Mouse (Mus musculus) E14TG2a.4 (cell line): ENCODE measurements around the gene Cnn1.

ENCODE experiments used
- H3K27me3 ChIP-seq: 2 replicates; pipeline ENCODE4 v1.6.1; 2014; ENCODE audit warnings: low read length, control low read depth; ENCODE audit not compliant: insufficient read depth
- H3K36me3 ChIP-seq: 2 replicates; pipeline ENCODE4 v1.6.1; 2014; ENCODE audit warnings: low read length, control low read depth; ENCODE audit not compliant: insufficient read depth
- H3K4me1 ChIP-seq: replicated peaks from 2 replicates; pipeline ENCODE4 v1.6.1; 2014; ENCODE audit warnings: low read depth, low read length, control low read depth
- H3K4me3 ChIP-seq: replicated peaks from 2 replicates; pipeline ENCODE4 v1.5.1; 2014; ENCODE audit warnings: mild to moderate bottlenecking, low read length
- H3K9me3 ChIP-seq: 2 replicates; pipeline ENCODE4 v1.6.1; 2014; ENCODE audit warnings: low read length, control low read depth
- CTCF ChIP-seq: conservative IDR thresholded peaks from 2 replicates; pipeline ENCODE4 v1.5.1; 2014; ENCODE audit warnings: low read length
- NANOG ChIP-seq: IDR thresholded peaks from 2 replicates; pipeline ENCODE4 v1.6.1; 2014; ENCODE audit warnings: borderline replicate concordance, low read length, mixed read lengths
- POU5F1 ChIP-seq: IDR thresholded peaks from 2 replicates; pipeline ENCODE4 v1.6.1; 2014; ENCODE audit warnings: low read length, borderline replicate concordance

Gene Cnn1

DNA sequence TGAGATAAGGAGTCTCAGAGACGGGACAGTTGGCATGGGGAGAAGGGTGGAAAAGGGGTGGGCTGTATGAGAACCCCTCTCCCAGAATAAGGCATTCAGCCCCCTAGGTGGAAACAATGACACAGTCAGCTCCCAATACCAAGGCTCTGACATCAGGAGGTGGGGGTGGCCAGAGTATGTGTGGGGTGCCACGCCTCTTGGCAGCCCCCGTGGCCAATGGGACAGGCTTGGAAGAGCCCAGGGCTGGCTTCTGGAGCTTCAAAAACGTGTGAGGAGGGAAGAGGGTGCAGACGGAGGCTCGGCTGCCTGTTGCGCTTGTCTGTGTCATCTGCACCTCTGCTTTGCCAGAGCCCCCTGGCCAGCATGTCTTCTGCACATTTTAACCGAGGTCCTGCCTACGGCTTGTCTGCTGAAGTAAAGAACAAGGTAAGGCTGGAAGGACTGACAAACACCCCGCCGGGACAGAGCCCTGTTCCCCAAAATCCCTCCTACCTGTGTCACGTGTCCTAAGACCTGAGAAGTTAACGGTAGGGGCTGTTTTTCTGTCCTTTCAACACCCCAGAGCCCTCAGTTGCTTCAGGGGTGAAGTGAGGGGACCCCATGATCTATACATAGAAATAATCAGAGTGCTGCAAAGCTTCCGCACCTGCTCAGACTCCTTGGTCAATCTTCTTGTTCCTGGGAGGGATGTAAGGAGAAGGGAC, at the start of gene Cnn1:
TSS of gene Cnn1 (plus strand) at position 224 of the 704 bp plus-strand sequence.
- H3K4me3 ChIP-seq, result peak within 1 kb of the TSS; percentile 60
- peaks cover 72% of the 10 kb centered on the region for H3K27me3 ChIP-seq
- TF ChIP-seq NANOG (no peak), POU5F1 (no peak), CTCF (no peak)
- H3K36me3 ChIP-seq, result no peaks in the 10 kb centered on the region
- H3K4me1 ChIP-seq, result peaks cover 28% of the 10 kb centered on the region
- H3K9me3 ChIP-seq, result no peaks in the 10 kb centered on the region

DNA sequence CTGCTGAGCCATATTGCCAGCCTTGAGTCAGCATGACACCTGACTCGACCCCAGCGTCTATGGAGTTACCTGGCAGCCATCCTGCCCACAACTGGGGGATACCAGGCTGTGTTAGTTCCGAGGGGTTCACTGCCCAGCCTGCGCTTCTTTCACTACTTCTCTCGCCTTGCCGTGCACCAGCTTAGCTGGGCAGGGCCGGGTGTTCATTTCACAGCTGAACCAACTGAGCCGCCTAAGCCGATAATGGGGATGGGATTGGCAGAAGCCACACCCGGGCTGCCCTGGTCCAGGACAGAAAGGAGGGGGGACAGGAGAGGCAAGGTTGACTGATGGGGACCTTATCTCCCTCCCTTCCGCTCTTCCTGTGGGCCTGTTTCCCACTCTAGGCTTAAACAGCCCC, 49.7 kb upstream of the Cnn1 start:
- Histone ChIP-seq H3K4me3 (peak overlapping the region; percentile 87), H3K36me3 (no peaks in the 10 kb centered on the region), H3K9me3 (no peaks in the 10 kb centered on the region), H3K27me3 (peaks cover 20% of the 10 kb centered on the region), H3K4me1 (peaks cover 62% of the 10 kb centered on the region)
- no peak for TF ChIP-seq NANOG
- TF ChIP-seq CTCF, result no peak
- TF ChIP-seq POU5F1, result no peak

GRCm38 (mm10) chr9:22049721-22050270, 49.2 kb upstream of the Cnn1 start:
- H3K9me3 ChIP-seq, result no peaks in the 10 kb centered on the region
- H3K36me3 ChIP-seq, result no peaks in the 10 kb centered on the region
- H3K27me3 ChIP-seq, result peaks cover 20% of the 10 kb centered on the region
- peaks cover 62% of the 10 kb centered on the region for H3K4me1 ChIP-seq
- TF ChIP-seq POU5F1 (no peak), CTCF (no peak), NANOG (no peak)
- H3K4me3 ChIP-seq, result peak overlapping the region; percentile 87

DNA sequence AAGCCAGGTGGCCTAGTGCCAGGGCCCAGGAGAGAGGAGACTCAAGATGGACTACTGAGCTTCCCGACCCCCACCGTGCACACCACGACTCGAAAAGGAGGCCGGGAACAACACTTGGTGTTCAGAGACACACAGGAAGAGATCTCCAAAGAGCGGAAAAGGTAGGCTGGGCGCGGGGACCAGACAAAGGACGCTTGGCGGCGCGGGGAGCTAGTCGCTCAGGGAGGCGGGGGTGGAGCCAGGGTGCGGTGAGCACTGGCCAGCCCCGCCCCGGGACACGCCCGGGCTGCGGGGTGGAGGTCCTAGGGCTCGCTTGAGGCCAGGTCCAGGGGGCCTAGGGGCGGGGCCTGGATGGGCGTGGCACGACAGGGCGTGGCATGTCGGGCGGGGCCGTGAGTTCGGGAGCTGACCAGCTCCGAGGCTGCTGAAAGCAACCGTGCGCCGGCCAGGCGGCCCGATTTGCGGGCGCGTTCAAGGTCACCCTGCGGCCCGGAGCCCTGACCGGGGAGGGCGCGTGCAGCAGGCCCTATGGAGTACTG, 48.6 kb upstream of the Cnn1 start:
- Histone ChIP-seq H3K4me3 (peak overlapping the region; percentile 87), H3K9me3 (no peaks in the 10 kb centered on the region), H3K27me3 (peaks cover 26% of the 10 kb centered on the region), H3K36me3 (no peaks in the 10 kb centered on the region), H3K4me1 (peaks cover 62% of the 10 kb centered on the region)
- TF ChIP-seq POU5F1, result no peak
- no peak for TF ChIP-seq NANOG
- TF ChIP-seq CTCF, result no peak

DNA sequence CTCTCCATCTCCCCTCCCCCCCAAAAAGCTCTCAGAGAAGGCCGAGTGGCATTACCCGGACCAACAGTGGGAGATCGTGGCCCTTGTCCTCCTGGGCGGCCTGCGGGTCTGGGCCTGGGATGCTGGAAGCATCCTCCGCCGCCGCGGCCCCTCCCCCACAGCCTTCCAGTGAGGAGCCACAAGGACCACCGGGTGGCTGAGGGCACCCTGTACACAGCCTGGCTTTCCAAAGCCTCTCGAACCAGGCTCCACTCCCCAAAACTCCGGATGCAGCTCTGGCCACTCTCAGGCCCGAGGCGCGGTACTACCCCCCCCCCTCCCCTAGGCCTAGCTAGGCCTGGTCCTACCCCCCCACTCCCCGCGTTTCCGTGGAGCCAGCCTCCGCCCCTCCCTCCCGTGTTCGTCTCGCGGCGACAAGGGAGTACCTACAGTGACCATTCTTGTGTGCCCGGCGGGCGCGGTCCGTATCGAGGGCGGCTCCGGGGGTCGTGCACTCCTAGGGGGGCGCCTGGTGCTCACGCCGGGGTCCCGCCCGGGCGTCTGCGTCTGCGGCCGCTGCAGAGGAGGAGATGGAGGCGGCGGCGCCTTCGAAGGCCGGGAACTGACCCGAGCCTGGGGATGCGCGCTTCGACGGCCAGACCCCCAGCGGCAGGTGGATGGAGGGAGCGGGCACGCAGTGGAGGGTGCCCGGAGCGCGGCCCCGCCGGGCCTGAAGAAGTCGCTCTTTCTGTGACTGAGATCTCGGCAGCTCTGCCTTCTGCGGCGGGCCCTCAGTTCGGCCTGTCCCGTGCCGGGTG, 47.7 kb upstream of the Cnn1 start:
- TF ChIP-seq CTCF (no peak), POU5F1 (no peak), NANOG (no peak)

GRCm38 (mm10) chr9:22051958-22052254, 47.1 kb upstream of the Cnn1 start, which contains the start of gene Elavl3:
Elavl3 (minus strand) TSS chr9:22052023.
- no peak for TF ChIP-seq CTCF
- no peak for TF ChIP-seq POU5F1
- no peak for TF ChIP-seq NANOG
- H3K9me3 ChIP-seq, result no peaks in the 10 kb centered on the region
- H3K4me1 ChIP-seq, result peaks cover 72% of the 10 kb centered on the region
- H3K27me3 ChIP-seq, result peaks cover 37% of the 10 kb centered on the region
- H3K4me3 ChIP-seq, result peak within 1 kb of the TSS; percentile 87
- peaks cover 8% of the 10 kb centered on the region for H3K36me3 ChIP-seq

More for the DNA sequence above, 47.7 kb upstream of the Cnn1 start:
- H3K27me3 ChIP-seq, result peaks cover 35% of the 10 kb centered on the region
- H3K9me3 ChIP-seq, result no peaks in the 10 kb centered on the region
- H3K4me1 ChIP-seq, result peaks cover 70% of the 10 kb centered on the region
- H3K36me3 ChIP-seq, result 0 out of 2 replicates have a peak, but pooled peaks cover 3% of the 10 kb centered on the region
- H3K4me3 ChIP-seq, result peak overlapping the region; percentile 87

DNA sequence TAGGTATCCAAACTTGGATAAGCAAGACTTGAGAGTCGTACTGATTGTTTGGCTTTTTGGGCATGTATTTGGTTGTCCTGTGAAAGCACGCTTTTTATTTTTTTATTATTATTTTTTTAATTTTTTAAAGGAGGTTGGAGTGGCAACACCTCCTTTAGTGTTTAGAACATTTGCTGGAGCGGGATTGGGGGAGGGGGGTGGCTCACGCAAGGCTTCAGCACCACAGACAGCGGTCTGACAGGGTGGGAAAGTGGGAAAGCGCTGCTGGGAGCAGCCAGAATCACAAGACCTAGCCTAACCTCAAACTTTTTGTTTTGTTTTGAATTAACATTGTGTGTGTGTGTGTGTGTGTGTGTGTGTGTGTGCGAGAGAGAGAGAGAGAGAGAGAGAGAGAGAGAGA, 45.4 kb upstream of the Cnn1 start:
- no peak overlapping the region for H3K4me3 ChIP-seq
- H3K4me1 ChIP-seq, result peaks cover 56% of the 10 kb centered on the region
- no peaks in the 10 kb centered on the region for H3K9me3 ChIP-seq
- TF ChIP-seq POU5F1, result no peak
- no peak for TF ChIP-seq NANOG
- TF ChIP-seq CTCF, result no peak
- H3K27me3 ChIP-seq, result peaks cover 37% of the 10 kb centered on the region
- peaks cover 26% of the 10 kb centered on the region for H3K36me3 ChIP-seq

DNA sequence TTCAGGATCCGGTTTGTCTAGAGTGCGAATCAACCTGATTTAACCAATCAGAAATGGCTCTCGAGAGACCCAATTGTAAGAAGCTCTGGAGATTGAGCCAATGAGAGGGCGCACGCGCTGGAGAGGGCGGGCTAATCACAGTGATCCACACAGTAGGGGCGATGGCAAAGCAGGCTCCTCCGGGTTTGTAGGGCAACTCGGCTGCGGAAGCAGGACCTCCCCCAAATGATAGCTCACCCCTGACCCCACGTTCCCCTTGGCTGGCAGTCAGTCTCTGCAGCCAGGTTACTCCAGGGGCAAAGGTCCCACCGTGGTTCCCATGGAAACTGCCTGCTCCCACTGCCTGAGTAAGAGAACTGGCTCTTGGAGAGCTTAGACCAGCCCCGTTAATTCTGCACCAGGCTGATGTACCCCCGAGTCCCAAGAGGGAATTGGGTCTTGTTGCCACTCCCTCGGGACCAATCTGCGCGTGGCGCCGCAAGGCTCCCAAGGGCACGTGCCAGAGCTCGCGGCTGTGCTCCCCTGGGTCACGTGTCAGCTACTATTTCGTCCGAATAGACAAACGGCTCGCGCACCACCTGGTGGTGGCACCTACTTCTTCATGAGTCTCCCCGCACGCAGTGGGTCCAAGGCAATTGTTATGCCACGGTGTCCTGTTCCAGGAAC, 44.5 kb upstream of the Cnn1 start:
- peaks cover 31% of the 10 kb centered on the region for H3K36me3 ChIP-seq
- H3K9me3 ChIP-seq, result no peaks in the 10 kb centered on the region
- peaks cover 48% of the 10 kb centered on the region for H3K4me1 ChIP-seq
- TF ChIP-seq CTCF (peak; percentile 37), POU5F1 (no peak)
- peaks cover 37% of the 10 kb centered on the region for H3K27me3 ChIP-seq
- peak overlapping the region; percentile 76 for H3K4me3 ChIP-seq
